Mouse (Mus musculus) myocyte (in vitro differentiated cells): ENCODE data around the gene Evi2. TPM values are rescaled to one million over a fixed set of nuclear protein-coding genes. Genes with fewer than 3 reads are reported as not detected.

Source experiments
- H3K27me3 ChIP-seq: one replicate; pipeline ENCODE4 v1.6.1; 2011; ENCODE audit not compliant: control insufficient read depth, insufficient read depth, insufficient read length
- H3K36me3 ChIP-seq: one replicate; pipeline ENCODE4 v1.6.1; 2011; ENCODE audit not compliant: control insufficient read depth, insufficient read depth
- H3K4me2 ChIP-seq: one replicate; pipeline ENCODE4 v1.6.1; 2011; ENCODE audit warnings: low read depth, control low read depth
- H3K4me3 ChIP-seq: one replicate; pipeline ENCODE4 v1.5.1; 2011; ENCODE audit warnings: mild to moderate bottlenecking, control low read depth, moderate library complexity
- H3K79me2 ChIP-seq: one replicate; pipeline ENCODE4 v1.6.1; 2011; ENCODE audit not compliant: control insufficient read depth, insufficient read depth
- H3ac ChIP-seq: one replicate; pipeline ENCODE4 v1.6.1; 2011; ENCODE audit not compliant: control insufficient read depth, insufficient read length
- CEBPB ChIP-seq: IDR thresholded peaks from 2 replicates; pipeline ENCODE4 v1.6.1; 2011; ENCODE audit warnings: mild to moderate bottlenecking, moderate library complexity; ENCODE audit not compliant: poor library complexity, insufficient read depth, severe bottlenecking
- E2F4 ChIP-seq: IDR thresholded peaks from one replicate; pipeline ENCODE4 v1.6.1; 2011; ENCODE audit warnings: mild to moderate bottlenecking, control low read depth, moderate library complexity; ENCODE audit not compliant: insufficient read depth
- MAX ChIP-seq: IDR thresholded peaks from one replicate; pipeline ENCODE4 v1.6.1; 2011; ENCODE audit warnings: low read depth, mild to moderate bottlenecking, control low read depth
- MYOD1 ChIP-seq, 3 experiments: IDR thresholded peaks; one replicate each; pipeline ENCODE4 v1.6.1; 2011; ENCODE audit warnings: control low read depth in 2 of 3, low read depth in 2 of 3, mild to moderate bottlenecking in 2 of 3, moderate library complexity in 1 of 3; ENCODE audit not compliant: insufficient read length in 2 of 3, control insufficient read depth in 1 of 3
- MYOG ChIP-seq, 3 experiments: IDR thresholded peaks; one replicate each; pipeline ENCODE4 v1.6.1; 2011; ENCODE audit warnings: control low read depth in 2 of 3, low read depth in 2 of 3, mild to moderate bottlenecking in 2 of 3; ENCODE audit not compliant: insufficient read length in 2 of 3, control insufficient read depth in 1 of 3, insufficient read depth in 1 of 3
- POLR2A ChIP-seq: IDR thresholded peaks from one replicate; pipeline ENCODE4 v1.6.1; 2011; ENCODE audit warnings: low read depth, mild to moderate bottlenecking, control low read depth, moderate library complexity; ENCODE audit not compliant: insufficient read length
- POLR2AphosphoS2 ChIP-seq: IDR thresholded peaks from one replicate; pipeline ENCODE4 v1.6.1; 2011; ENCODE audit warnings: low read depth, control low read depth; ENCODE audit not compliant: insufficient read length
- REST ChIP-seq: IDR thresholded peaks from one replicate; pipeline ENCODE4 v1.6.1; 2011; ENCODE audit warnings: mild to moderate bottlenecking, control low read depth, moderate library complexity; ENCODE audit not compliant: insufficient read depth, insufficient read length
- SRF ChIP-seq: IDR thresholded peaks from one replicate; pipeline ENCODE4 v1.6.1; 2011; ENCODE audit warnings: low read depth; ENCODE audit not compliant: control insufficient read depth, insufficient read length
- TCF12 ChIP-seq: IDR thresholded peaks from one replicate; pipeline ENCODE4 v1.6.1; 2011; ENCODE audit warnings: mild to moderate bottlenecking, control low read depth; ENCODE audit not compliant: poor library complexity, insufficient read depth, severe bottlenecking
- TCF3 ChIP-seq: IDR thresholded peaks from one replicate; pipeline ENCODE4 v1.6.1; 2011; ENCODE audit warnings: low read depth, control low read depth; ENCODE audit not compliant: insufficient read length
- USF1 ChIP-seq: IDR thresholded peaks from one replicate; pipeline ENCODE4 v1.6.1; 2011; ENCODE audit warnings: low read depth, mild to moderate bottlenecking, control low read depth, moderate library complexity
- polyA plus RNA-seq: library from polyadenylated mRNA; unstranded; fragments of >200 nt; fragmentation: generic; extraction: Trizol; gene quantifications from one replicate; pipeline ENCODE4 v1.2.1, GENCODE M21; 2012; ENCODE audit warnings: missing spikeins

Gene Evi2
- polyA plus RNA-seq, 1 experiment: 0.06 TPM

DNA sequence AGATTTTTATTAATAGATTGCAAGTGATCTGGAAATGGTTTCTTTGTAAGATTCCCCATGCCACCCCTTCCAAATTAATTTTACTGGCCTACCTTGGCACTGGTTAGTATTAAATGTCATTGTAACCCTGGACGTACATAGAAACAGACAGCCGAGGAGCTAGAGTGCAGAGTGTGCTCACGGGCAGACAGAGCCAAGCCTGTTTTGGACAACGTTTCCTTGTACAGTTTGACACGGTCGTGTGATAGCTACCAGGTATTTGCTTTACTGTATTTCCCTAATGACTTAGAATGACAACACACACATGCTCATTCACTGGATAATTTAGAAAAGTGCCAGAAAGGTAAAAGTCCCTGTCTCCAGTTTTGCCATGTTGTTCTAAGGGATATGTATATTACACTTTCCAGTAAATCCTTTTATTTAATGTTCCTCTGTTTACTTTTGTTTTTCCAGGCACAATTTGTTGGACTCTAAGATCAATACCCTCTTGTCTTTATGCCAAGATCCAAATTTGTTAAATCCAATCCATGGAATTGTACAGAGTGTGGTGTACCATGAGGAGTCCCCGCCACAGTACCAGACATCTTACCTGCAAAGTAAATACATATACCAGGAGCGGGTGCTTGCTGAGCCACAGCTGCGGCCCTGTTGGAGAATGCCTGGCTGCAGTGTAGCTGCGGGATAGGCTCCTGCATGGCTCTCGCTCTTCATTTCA is 38.0 kb upstream of the Evi2 start:
- Histone ChIP-seq H3K4me3 (no peak overlapping the region), H3K36me3 (peaks cover 62% of the 10 kb centered on the region), H3K79me2 (no peaks in the 10 kb centered on the region), H3K4me2 (no peak overlapping the region), H3K27me3 (no peaks in the 10 kb centered on the region), H3ac (no peak overlapping the region)
- TF ChIP-seq SRF: no peak
- no peak for TF ChIP-seq POLR2A
- no peak for TF ChIP-seq E2F4
- TF ChIP-seq MYOD1 (IDR thresholded peaks at IDR 0.05; ENCODE audit: control insufficient read depth in 1 of 3, insufficient read length in 2 of 3, low read depth in 2 of 3): no peak
- TF ChIP-seq POLR2AphosphoS2: no peak
- TF ChIP-seq MAX: no peak
- TF ChIP-seq USF1: no peak
- no peak for TF ChIP-seq MYOG (IDR thresholded peaks at IDR 0.05; ENCODE audit: control insufficient read depth in 1 of 3, insufficient read depth in 1 of 3, insufficient read length in 2 of 3, low read depth in 2 of 3)
- no peak for TF ChIP-seq TCF3

DNA sequence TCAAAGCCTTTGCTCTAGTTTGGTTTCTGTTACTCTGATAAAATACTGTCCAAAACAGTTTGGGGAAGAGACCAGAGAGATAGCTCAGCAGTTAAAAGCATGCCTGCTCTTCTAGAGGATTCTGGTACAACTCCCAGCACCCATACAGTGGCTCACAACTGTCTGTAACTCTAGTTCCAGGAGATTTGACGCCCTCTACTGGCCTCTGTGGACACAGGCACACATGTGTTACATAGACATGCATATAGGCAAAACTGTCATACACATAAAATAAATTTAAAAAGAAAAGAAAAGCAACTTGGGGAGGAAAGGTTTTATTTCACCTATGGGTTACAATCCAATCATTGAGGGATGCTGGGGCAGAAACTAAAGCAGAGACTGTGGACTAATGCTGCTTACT is 36.6 kb upstream of the Evi2 start:
- Histone ChIP-seq H3K4me2 (no peak overlapping the region), H3K79me2 (no peaks in the 10 kb centered on the region), H3ac (no peak overlapping the region), H3K4me3 (no peak overlapping the region), H3K27me3 (no peaks in the 10 kb centered on the region), H3K36me3 (peaks cover 58% of the 10 kb centered on the region)
- no peak for TF ChIP-seq MAX
- TF ChIP-seq TCF12: no peak
- no peak for TF ChIP-seq SRF
- no peak for TF ChIP-seq POLR2A
- TF ChIP-seq MYOG (IDR thresholded peaks at IDR 0.05; ENCODE audit: control insufficient read depth in 1 of 3, insufficient read depth in 1 of 3, insufficient read length in 2 of 3, low read depth in 2 of 3): no peak
- no peak for TF ChIP-seq USF1
- TF ChIP-seq E2F4: no peak
- no peak for TF ChIP-seq REST
- TF ChIP-seq POLR2AphosphoS2: no peak
- TF ChIP-seq TCF3: no peak
- no peak for TF ChIP-seq CEBPB
- no peak for TF ChIP-seq MYOD1 (IDR thresholded peaks at IDR 0.05; ENCODE audit: control insufficient read depth in 1 of 3, insufficient read length in 2 of 3, low read depth in 2 of 3)

DNA sequence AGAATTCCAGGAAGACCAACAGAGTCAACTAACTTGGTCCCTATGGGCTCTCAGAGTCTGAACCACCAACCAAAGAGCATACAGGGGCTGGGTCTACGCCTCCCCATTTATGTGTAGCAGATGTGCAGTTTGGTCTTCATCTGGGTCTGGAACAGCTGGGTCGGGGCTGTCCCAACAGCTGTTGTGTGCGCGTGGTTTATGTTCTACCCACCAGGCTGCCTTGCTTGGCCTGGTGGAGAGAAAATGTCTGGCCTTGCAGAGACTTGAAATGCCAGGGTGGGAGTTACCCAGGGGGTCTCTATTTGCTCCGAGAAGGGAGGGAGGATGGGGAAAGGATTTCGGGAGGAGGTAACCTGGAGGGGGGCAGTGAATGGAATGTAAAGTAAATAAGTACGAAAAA is 33.1 kb upstream of the Evi2 start:
- peaks cover 53% of the 10 kb centered on the region for H3K36me3 ChIP-seq
- H3K27me3 ChIP-seq: no peaks in the 10 kb centered on the region
- TF ChIP-seq MYOD1 (IDR thresholded peaks at IDR 0.05; ENCODE audit: control insufficient read depth in 1 of 3, insufficient read length in 2 of 3, low read depth in 2 of 3) (peak in 1 of 3 experiments; percentile 42), POLR2A (no peak)
- no peak overlapping the region for H3K4me3 ChIP-seq
- H3K79me2 ChIP-seq: no peaks in the 10 kb centered on the region
- H3ac ChIP-seq: no peak overlapping the region
- H3K4me2 ChIP-seq: no peak overlapping the region

DNA sequence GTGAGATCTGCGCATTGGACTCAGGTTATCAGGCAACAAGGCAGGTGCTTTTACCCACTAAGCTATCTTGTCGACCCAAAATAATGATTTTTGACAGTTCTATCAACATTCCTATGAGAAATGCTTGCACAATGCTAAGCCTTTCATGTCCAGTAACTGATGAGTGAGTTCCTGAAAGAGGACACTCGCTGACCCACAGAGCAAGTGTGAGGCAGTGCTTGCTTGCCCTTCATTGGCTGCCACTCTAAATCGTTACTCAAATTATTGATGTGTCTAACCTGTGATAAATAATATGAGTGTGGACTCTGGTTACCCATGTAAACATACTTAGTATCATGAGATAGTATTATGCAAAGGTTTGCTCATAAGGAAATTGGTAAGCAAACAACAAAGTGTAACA is 30.1 kb upstream of the Evi2 start:
- Histone ChIP-seq H3K27me3 (no peaks in the 10 kb centered on the region), H3ac (no peak overlapping the region), H3K79me2 (no peaks in the 10 kb centered on the region), H3K4me2 (no peak overlapping the region), H3K4me3 (no peak overlapping the region), H3K36me3 (peaks cover 51% of the 10 kb centered on the region)
- TF ChIP-seq POLR2AphosphoS2 (no peak), MAX (no peak), REST (no peak), SRF (no peak), TCF3 (no peak), E2F4 (no peak), MYOG (IDR thresholded peaks at IDR 0.05; ENCODE audit: control insufficient read depth in 1 of 3, insufficient read depth in 1 of 3, insufficient read length in 2 of 3, low read depth in 2 of 3) (no peak), USF1 (no peak), POLR2A (no peak), TCF12 (no peak), CEBPB (no peak), MYOD1 (IDR thresholded peaks at IDR 0.05; ENCODE audit: control insufficient read depth in 1 of 3, insufficient read length in 2 of 3, low read depth in 2 of 3) (no peak)

DNA sequence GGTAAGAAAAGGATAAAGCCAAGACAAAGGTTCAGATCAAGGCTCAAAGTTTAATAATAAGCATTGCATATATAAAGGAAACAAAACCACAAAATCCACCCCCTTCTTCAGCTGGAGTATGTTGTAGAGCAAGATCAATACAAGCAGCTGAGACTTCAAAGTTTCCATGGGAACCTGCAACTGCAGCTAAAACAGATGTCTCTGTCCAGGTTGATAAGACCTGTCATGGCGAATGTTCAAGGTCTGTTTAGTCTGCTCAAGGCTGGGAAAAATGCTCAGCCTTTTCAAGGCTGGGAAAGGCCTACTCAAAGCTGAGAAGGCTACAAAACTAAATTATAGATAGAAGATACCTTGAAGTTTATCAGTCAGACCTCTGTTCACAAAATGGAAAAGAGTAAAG is 22.2 kb upstream of the Evi2 start:
- H3K4me2 ChIP-seq: no peak overlapping the region
- no peaks in the 10 kb centered on the region for H3K79me2 ChIP-seq
- H3ac ChIP-seq: no peak overlapping the region
- no peak for TF ChIP-seq REST
- TF ChIP-seq TCF3: no peak
- no peak for TF ChIP-seq MYOG (IDR thresholded peaks at IDR 0.05; ENCODE audit: control insufficient read depth in 1 of 3, insufficient read depth in 1 of 3, insufficient read length in 2 of 3, low read depth in 2 of 3)
- TF ChIP-seq SRF: no peak
- no peak for TF ChIP-seq MAX
- H3K4me3 ChIP-seq: no peak overlapping the region
- peaks cover 79% of the 10 kb centered on the region for H3K36me3 ChIP-seq
- H3K27me3 ChIP-seq: no peaks in the 10 kb centered on the region
